Mouse (Mus musculus) forebrain, postnatal 0 days (tissue): ENCODE results near the gene Cd99l2. TPM values are rescaled to one million over a fixed set of nuclear protein-coding genes. Genes with fewer than 3 reads are reported as not detected.

Source experiments
- ATAC-seq: fragments of 200-750 bp; cut with Nextera tagmentation; 2 replicates; pipeline ENCODE4 v1.8.0; 2017; ENCODE audit warnings: mild to moderate bottlenecking, moderate library complexity
- DNase-seq: peaks from one replicate; pipeline ENCODE4 v3.0.0-alpha.2; 2015
- H3K27ac ChIP-seq: fragments of 300-500 bp; sonication (generic); 2 replicates; pipeline ENCODE4 v1.5.1; 2014; ENCODE audit warnings: low read depth, mild to moderate bottlenecking, antibody characterized with exemption, low read length, moderate library complexity, mixed read lengths
- H3K27me3 ChIP-seq: fragments of 300-500 bp; sonication (generic); 2 replicates; pipeline ENCODE4 v1.6.1; 2014; ENCODE audit warnings: mild to moderate bottlenecking, low read length, mixed read lengths; ENCODE audit not compliant: insufficient read depth
- H3K36me3 ChIP-seq: fragments of 300-500 bp; sonication (generic); 2 replicates; pipeline ENCODE4 v1.6.1; 2014; ENCODE audit warnings: mild to moderate bottlenecking, moderate library complexity; ENCODE audit not compliant: insufficient read depth
- H3K4me1 ChIP-seq: fragments of 300-500 bp; sonication (generic); 2 replicates; pipeline ENCODE4 v1.6.1; 2014; ENCODE audit warnings: antibody characterized with exemption; ENCODE audit not compliant: insufficient read depth
- H3K4me2 ChIP-seq: fragments of 300-500 bp; sonication (generic); 2 replicates; pipeline ENCODE4 v1.6.1; 2014; ENCODE audit warnings: low read depth, mild to moderate bottlenecking, moderate library complexity
- H3K4me3 ChIP-seq: fragments of 300-500 bp; sonication (generic); 2 replicates; pipeline ENCODE4 v1.5.1; 2014; ENCODE audit warnings: low read depth, low read length, mixed read lengths
- H3K9ac ChIP-seq: fragments of 300-500 bp; sonication (generic); 2 replicates; pipeline ENCODE4 v1.6.1; 2014; ENCODE audit warnings: mild to moderate bottlenecking
- H3K9me3 ChIP-seq: fragments of 300-500 bp; sonication (generic); 2 replicates; pipeline ENCODE4 v1.6.1; 2016; ENCODE audit warnings: low read length
- CTCF ChIP-seq: sonication (generic); IDR thresholded peaks from 2 replicates; pipeline ENCODE4 v1.5.1; 2016; ENCODE audit warnings: antibody characterized with exemption, control low read depth, low read depth
- WGBS: fragments of 180-500 bp; shearing (Covaris S2); extraction: QIAGEN DNeasy Blood & Tissue Kit; methylation state at CpG from one replicate; pipeline ENCODE4 v1.1.7; 2014; 5-methylcytosine and 5-hydroxymethylcytosine counted together
- polyA plus RNA-seq: library from polyadenylated mRNA; unstranded; fragments of >200 nt; fragmentation: Nextera tagmentation; extraction: Ambion mirVana; gene quantifications from 2 replicates; pipeline ENCODE4 v1.2.1, GENCODE M21; 2015
- total RNA-seq: library from RNA; depleted of rRNA; stranded (reverse); fragments of >200 nt; gene quantifications from 2 replicates; pipeline ENCODE4 v1.2.3, GENCODE M21; 2014; rRNA removed

Gene Cd99l2
- 83.2 and 94.8 TPM in 2 replicates for total RNA-seq
- 45.6 and 61.1 TPM in 2 replicates for polyA plus RNA-seq

- H3K9ac ChIP-seq, result peak within 1 kb of the TSS; percentile 73
- ATAC-seq, result peak; percentile 96
- no peaks in the 10 kb centered on the region for H3K27me3 ChIP-seq
- no peaks in the 10 kb centered on the region for H3K4me1 ChIP-seq
- DNase-seq, result peak; percentile 86
- peak within 1 kb of the TSS; percentile 70 for H3K4me2 ChIP-seq
- TF ChIP-seq CTCF, result peak; percentile 39; the same call in 1 of the 2 replicates
- no peaks in the 10 kb centered on the region for H3K9me3 ChIP-seq
- peak within 1 kb of the TSS; percentile 50 for H3K4me3 ChIP-seq
- no peaks in the 10 kb centered on the region for H3K36me3 ChIP-seq
- WGBS, result 24% methylated on average over 19 of the region's 23 CpGs
- peak within 1 kb of the TSS; percentile 91 for H3K27ac ChIP-seq
Measured at GRCm38 (mm10) chrX:71492634-71493278, at the start of gene Cd99l2. Gene Cd99l2 (minus strand): TSS chrX:71492849.

DNA sequence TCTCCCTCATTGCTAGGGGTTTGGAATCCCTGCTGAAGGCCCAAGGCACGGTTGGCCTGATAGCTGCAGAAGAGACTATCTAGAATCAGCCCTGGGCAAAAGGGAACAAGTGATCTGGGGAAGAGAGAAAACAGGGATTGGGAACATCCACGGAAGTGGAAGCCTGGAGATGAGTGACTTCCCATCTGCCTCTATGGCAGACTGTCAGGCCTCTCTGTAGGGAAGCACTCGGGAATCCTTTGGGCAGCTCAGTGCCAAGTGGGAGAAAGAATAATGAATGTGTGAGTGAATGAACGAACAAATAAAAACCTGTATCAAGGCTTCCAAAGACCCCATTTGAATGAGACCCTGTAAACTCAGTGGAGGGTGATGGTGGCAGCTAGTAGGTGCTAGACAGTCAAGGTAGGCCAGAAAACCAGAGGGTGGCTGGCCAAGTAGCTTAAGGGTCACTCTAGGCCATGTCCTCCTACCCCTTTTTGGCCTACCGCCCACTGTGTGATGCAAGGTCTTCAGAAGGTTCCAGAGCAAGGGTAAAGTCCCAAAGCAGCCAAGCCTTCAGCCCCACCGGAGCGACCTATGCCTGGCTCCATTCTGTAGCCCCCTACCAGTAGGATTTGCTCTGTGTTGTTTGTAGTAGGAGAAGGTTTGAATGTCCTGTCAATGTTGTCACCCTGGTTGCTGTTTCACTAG, 48.3 kb upstream of the Cd99l2 start:
- no peak for TF ChIP-seq CTCF
- ATAC-seq (no peak), DNase-seq (no peak)
- Histone ChIP-seq H3K9me3 (no peaks in the 10 kb centered on the region), H3K4me2 (no peak overlapping the region), H3K4me3 (no peak overlapping the region), H3K4me1 (no peaks in the 10 kb centered on the region; the same call in 1 of the 2 replicates), H3K27ac (no peak overlapping the region), H3K9ac (no peak overlapping the region), H3K27me3 (no peaks in the 10 kb centered on the region), H3K36me3 (no peaks in the 10 kb centered on the region)
- 74% methylated on average over 7 of the region's 7 CpGs for WGBS

DNA sequence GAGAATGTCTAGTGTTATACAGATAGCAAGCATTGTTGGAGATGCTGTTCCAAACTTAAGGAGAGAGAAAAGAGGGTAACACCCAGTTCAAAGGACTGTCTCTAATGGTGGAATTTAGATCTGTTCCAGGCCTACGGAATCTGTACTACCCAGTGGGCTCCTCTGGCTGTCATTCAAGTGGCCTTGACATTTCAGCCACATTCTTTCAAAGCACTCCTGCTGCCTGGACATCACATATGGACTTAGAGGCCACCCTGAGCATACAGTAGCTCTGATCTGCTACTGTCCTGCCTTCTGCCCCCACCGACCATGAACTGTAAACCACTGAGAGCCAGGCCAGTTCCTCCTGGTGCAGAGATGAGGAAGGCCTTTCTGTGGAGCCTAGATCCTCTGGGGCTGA, 45.1 kb upstream of the Cd99l2 start:
- Histone ChIP-seq H3K4me3 (no peak overlapping the region), H3K4me2 (no peak overlapping the region), H3K27me3 (no peaks in the 10 kb centered on the region), H3K36me3 (no peaks in the 10 kb centered on the region), H3K9me3 (no peaks in the 10 kb centered on the region), H3K27ac (no peak overlapping the region), H3K4me1 (no peaks in the 10 kb centered on the region), H3K9ac (no peak overlapping the region)
- 73% methylated on average over 2 of the region's 2 CpGs for WGBS
- no peak for TF ChIP-seq CTCF
- DNase-seq (no peak), ATAC-seq (no peak)

- Histone ChIP-seq H3K4me2 (no peak overlapping the region), H3K4me1 (no peaks in the 10 kb centered on the region), H3K9ac (no peak overlapping the region), H3K27me3 (no peaks in the 10 kb centered on the region), H3K4me3 (no peak overlapping the region), H3K36me3 (no peaks in the 10 kb centered on the region), H3K9me3 (no peaks in the 10 kb centered on the region), H3K27ac (no peak overlapping the region)
- WGBS, result 82% methylated on average over 5 of the region's 5 CpGs
- no peak for TF ChIP-seq CTCF
- no peak for DNase-seq
- ATAC-seq, result no peak
Measured at GRCm38 (mm10) chrX:71534102-71534501, 41.5 kb upstream of the Cd99l2 start.

- ATAC-seq (no peak), DNase-seq (no peak)
- no peak overlapping the region for H3K27ac ChIP-seq
- H3K4me3 ChIP-seq, result no peak overlapping the region
- no peak overlapping the region for H3K4me2 ChIP-seq
- no peaks in the 10 kb centered on the region for H3K9me3 ChIP-seq
- H3K4me1 ChIP-seq, result no peaks in the 10 kb centered on the region
- no peaks in the 10 kb centered on the region for H3K27me3 ChIP-seq
- H3K9ac ChIP-seq, result no peak overlapping the region
- WGBS, result 70% methylated on average over 3 of the region's 3 CpGs
- no peaks in the 10 kb centered on the region for H3K36me3 ChIP-seq
- TF ChIP-seq CTCF, result no peak
Measured at GRCm38 (mm10) chrX:71532635-71533034, 40.0 kb upstream of the Cd99l2 start.

DNA sequence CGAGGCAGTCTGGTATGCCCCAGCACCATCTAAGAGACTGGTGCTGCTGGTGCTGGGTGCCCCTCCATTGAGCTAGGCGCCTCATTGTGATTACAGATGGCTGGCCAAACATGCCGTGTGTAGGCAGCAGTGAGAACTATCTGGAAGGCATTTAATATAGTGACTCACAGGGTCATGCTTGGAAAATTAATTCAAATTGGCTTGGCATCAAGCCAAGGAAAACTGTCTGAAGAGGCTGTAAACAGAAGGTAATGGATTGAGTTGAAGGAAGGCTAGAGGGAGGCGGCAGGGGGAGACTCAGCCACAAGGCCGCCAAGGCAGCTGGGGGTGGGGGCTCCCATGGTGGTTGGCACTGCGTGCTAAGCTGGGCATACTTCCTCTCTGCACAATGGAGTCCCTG, 36.0 kb upstream of the Cd99l2 start:
- H3K27ac ChIP-seq, result no peak overlapping the region
- 45% methylated on average over 6 of the region's 6 CpGs for WGBS

GRCm38 (mm10) chrX:71528150-71528549, 35.5 kb upstream of the Cd99l2 start:
- Histone ChIP-seq H3K27me3 (no peaks in the 10 kb centered on the region), H3K4me1 (no peaks in the 10 kb centered on the region), H3K9ac (no peak overlapping the region), H3K4me2 (no peak overlapping the region), H3K36me3 (no peaks in the 10 kb centered on the region), H3K27ac (no peak overlapping the region), H3K4me3 (no peak overlapping the region), H3K9me3 (no peaks in the 10 kb centered on the region)
- ATAC-seq (no peak), DNase-seq (no peak)
- WGBS, result 61% methylated on average over 3 of the region's 3 CpGs
- TF ChIP-seq CTCF, result no peak

More for the DNA sequence above, 36.0 kb upstream of the Cd99l2 start:
- no peaks in the 10 kb centered on the region for H3K27me3 ChIP-seq
- ATAC-seq, result peak; percentile 55; the same call in 1 of the 2 replicates
- H3K4me2 ChIP-seq, result no peak overlapping the region
- no peak overlapping the region for H3K9ac ChIP-seq
- H3K36me3 ChIP-seq, result no peaks in the 10 kb centered on the region
- no peak overlapping the region for H3K4me3 ChIP-seq
- no peaks in the 10 kb centered on the region for H3K9me3 ChIP-seq
- TF ChIP-seq CTCF, result no peak
- peak; percentile 18 for DNase-seq
- H3K4me1 ChIP-seq, result no peaks in the 10 kb centered on the region
